Mouse (Mus musculus): ENCODE measurements around the gene Cyth3. TPM values are rescaled to one million over a fixed set of nuclear protein-coding genes. Genes with fewer than 3 reads are reported as not detected.
A peak's percentile ranks its signal among the peaks of the same experiment; 100 is the strongest.

Gene Cyth3
- polyA plus RNA-seq, 1 experiment: 21.0 TPM

DNA sequence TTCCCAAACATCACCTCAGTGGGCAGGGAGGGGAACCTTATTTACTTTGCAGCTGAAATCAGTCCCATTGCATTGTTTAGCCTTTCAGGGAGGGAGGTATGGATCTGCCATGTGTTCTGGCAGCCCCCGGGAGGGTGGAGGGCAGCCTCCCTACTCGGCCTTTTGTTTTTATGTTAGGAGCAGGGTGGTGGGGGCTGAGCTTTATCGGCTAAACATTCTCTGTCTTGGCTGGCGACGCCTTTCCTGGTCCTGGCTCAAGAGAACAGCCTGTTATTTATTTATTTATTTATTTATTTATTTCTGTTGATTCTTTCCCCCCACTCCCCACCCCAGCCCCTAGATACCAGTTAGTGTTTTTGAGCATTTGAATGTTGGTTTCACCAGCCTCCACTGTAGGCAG is 7.7 kb upstream of the Cyth3 start:
- TF ChIP-seq CTCF (IDR thresholded peaks at IDR 0.05; ENCODE audit: low read depth, low read length): no peak
- no peak for TF ChIP-seq POLR2A (IDR thresholded peaks at IDR 0.05; ENCODE audit: borderline replicate concordance, low read depth, low read length)
- Histone ChIP-seq H3K4me1 (ENCODE audit: control insufficient read depth, insufficient read depth, low read length) (no peaks in the 10 kb centered on the region), H3K4me3 (ENCODE audit: insufficient read depth, low read length) (no peak overlapping the region), H3K27ac (ENCODE audit: insufficient read depth, low read depth, low read length) (no peak overlapping the region)

DNA sequence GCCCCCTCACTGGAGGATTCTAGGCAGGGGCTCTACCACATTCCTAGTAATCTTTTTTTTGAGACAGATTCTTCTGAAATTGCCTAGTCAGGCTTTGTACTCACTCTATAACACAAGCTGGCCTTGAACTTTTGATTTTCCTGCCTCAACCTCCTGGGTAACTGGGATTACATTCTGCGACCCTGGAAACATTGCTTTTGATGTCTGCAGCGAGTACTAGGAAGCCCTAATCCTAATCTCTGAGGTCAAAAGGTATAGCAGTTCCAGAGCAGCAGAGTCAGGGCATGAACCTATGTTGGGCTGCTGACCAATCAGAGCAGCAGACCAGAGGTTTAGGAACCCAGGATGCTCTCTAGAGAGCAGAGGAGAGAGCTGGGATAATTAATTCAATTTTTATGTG is 6.9 kb upstream of the Cyth3 start:
- H3K4me1 ChIP-seq (ENCODE audit: control insufficient read depth, insufficient read depth, low read length): no peaks in the 10 kb centered on the region
- no peak overlapping the region for H3K4me3 ChIP-seq (ENCODE audit: insufficient read depth, low read length)
- H3K27ac ChIP-seq (ENCODE audit: insufficient read depth, low read depth, low read length): no peak overlapping the region
- no peak for TF ChIP-seq CTCF (IDR thresholded peaks at IDR 0.05; ENCODE audit: low read depth, low read length)
- TF ChIP-seq POLR2A (IDR thresholded peaks at IDR 0.05; ENCODE audit: borderline replicate concordance, low read depth, low read length): no peak

DNA sequence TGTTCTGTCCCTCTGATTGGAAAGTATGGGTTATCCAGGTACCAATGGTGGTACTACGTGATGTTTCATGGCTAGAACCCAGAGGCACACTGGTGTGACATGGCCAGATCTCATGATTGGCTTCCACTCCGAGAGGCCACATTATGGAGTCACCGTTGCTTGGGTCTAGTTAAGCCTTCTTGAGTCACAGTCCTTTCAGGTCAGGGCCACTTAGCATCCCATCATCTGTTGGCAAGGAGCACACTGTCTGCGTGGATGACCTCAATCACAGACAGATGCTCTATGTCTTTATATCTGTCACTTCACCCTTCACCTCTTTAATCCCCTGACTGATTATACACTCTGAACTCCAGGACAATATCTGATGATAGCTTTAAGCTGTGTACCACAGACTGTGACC is 6.1 kb upstream of the Cyth3 start:
- TF ChIP-seq CTCF (IDR thresholded peaks at IDR 0.05; ENCODE audit: low read depth, low read length) (no peak), POLR2A (IDR thresholded peaks at IDR 0.05; ENCODE audit: borderline replicate concordance, low read depth, low read length) (no peak)

DNA sequence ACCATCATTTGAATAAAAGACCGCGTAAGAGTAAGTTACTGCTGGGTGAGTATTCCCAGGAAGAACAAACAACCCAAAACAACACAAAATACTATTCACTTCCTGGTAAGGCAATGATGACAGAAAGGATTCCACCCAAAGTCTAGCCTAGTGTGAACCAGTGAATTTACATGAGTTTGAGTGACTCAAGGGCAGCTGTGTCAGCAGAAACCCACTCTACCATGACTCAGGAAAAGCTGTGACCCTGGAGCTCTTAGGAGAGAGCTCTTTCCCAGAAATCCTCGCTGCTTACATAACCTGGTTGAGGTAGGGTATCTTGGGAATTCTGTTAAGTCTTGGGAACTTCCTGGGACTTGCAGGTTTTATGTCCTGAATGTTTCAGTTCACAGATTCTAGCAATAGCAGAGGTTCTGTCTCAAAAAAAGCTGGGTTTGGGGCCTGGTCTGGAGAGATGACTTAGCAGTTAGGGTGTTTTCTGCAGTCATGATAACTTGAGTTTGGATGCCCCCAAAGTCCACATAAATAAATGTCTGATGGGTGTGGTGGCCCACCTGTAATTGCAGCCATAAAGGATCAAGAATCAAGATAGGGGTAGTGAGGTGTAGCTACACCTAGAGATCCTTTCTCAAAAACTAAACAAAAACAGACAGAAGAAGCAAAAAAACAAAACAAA is 5.5 kb upstream of the Cyth3 start:
- no peak overlapping the region for H3K27ac ChIP-seq (ENCODE audit: insufficient read depth, low read depth, low read length)
- TF ChIP-seq POLR2A (IDR thresholded peaks at IDR 0.05; ENCODE audit: borderline replicate concordance, low read depth, low read length): no peak
- TF ChIP-seq CTCF (IDR thresholded peaks at IDR 0.05; ENCODE audit: low read depth, low read length): no peak
- H3K4me3 ChIP-seq (ENCODE audit: insufficient read depth, low read length): no peak overlapping the region
- H3K4me1 ChIP-seq (ENCODE audit: control insufficient read depth, insufficient read depth, low read length): peaks cover 2% of the 10 kb centered on the region

More for the DNA sequence above, 6.1 kb upstream of the Cyth3 start:
- Histone ChIP-seq H3K4me1 (ENCODE audit: control insufficient read depth, insufficient read depth, low read length) (no peaks in the 10 kb centered on the region), H3K4me3 (ENCODE audit: insufficient read depth, low read length) (no peak overlapping the region), H3K27ac (ENCODE audit: insufficient read depth, low read depth, low read length) (no peak overlapping the region)

DNA sequence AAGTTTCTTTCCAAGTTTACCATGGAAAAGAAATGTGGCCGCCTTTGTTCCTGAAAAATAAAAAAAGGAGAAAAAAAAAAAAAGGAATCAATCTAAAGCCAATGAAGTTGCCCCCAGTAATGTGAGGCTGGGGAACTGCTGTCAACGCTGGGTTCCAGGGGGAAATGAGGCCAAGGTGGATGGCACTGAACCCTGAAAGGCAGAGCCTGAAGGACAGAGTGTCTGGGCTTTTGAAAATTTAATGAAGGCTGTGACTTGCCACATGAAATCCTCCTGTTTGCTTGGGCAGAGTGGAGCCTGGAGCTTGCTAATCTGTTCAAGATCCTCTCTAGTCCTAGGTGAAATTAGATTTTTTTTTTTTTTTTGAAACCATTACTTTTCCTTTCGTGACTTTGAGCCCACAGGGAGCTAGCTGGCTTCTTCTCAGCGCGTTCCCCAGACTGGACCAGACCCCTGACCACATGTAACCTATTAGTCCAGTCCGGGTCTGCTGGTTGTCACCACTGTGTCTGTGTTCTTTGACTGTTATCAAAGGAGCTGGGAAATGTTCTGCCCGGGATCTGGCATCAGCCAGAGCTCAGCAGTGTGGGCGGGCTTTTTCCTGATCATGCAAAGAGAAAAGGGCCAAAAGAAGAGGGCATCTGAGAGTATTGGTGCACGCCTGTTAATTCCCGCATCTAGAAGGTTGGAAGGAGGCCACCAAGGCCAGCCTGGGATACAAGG is 4.6 kb upstream of the Cyth3 start:
- TF ChIP-seq CTCF (IDR thresholded peaks at IDR 0.05; ENCODE audit: low read depth, low read length) (no peak), POLR2A (IDR thresholded peaks at IDR 0.05; ENCODE audit: borderline replicate concordance, low read depth, low read length) (no peak)
- no peak overlapping the region for H3K4me3 ChIP-seq (ENCODE audit: insufficient read depth, low read length)
- no peak overlapping the region for H3K27ac ChIP-seq (ENCODE audit: insufficient read depth, low read depth, low read length)
- H3K4me1 ChIP-seq (ENCODE audit: control insufficient read depth, insufficient read depth, low read length): peaks cover 5% of the 10 kb centered on the region

DNA sequence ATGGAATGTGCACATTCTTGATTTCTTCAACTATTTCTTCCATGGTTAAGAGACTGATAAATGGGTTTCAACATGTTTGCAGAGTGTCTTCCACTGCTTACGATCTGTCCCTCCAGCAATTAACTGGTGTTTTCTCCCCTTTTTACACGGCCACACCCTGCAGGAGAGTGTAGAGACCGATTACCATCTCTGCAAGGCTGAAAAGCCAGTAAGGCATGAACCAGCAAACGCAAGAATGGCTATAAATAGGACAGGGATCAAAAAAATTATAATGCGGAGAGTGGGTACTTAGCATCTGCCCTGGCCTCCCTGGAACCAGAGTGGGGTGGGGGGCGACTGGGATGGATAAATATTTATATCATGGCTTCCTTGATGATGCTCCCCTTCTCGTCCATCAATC is 3.7 kb upstream of the Cyth3 start:
- peaks cover 10% of the 10 kb centered on the region for H3K4me1 ChIP-seq (ENCODE audit: control insufficient read depth, insufficient read depth, low read length)
- no peak overlapping the region for H3K27ac ChIP-seq (ENCODE audit: insufficient read depth, low read depth, low read length)
- TF ChIP-seq POLR2A (IDR thresholded peaks at IDR 0.05; ENCODE audit: borderline replicate concordance, low read depth, low read length) (no peak), CTCF (IDR thresholded peaks at IDR 0.05; ENCODE audit: low read depth, low read length) (no peak)

DNA sequence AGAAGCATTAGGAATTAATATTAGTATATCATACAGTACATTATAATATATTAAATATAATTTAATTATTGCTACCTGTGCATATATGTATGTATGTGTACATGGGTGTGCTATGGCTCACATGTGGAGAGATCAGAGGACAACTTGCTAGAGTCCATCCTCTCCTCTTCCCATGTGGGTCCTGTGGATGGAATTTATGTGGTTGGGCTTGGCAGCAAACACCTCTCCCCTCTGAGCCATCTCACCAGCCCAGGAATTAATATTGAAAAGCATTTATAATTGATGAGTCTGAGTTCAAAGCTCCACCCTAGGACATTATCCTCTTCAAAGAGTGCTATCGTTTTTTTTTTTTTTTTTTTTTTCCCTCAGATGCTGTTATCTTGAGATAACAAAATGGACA is 2.1 kb upstream of the Cyth3 start:
- Histone ChIP-seq H3K27ac (ENCODE audit: insufficient read depth, low read depth, low read length) (no peak overlapping the region), H3K4me3 (ENCODE audit: insufficient read depth, low read length) (no peak overlapping the region), H3K4me1 (ENCODE audit: control insufficient read depth, insufficient read depth, low read length) (peaks cover 15% of the 10 kb centered on the region)
- no peak for TF ChIP-seq CTCF (IDR thresholded peaks at IDR 0.05; ENCODE audit: low read depth, low read length)
- no peak for TF ChIP-seq POLR2A (IDR thresholded peaks at IDR 0.05; ENCODE audit: borderline replicate concordance, low read depth, low read length)

More for the DNA sequence above, 3.7 kb upstream of the Cyth3 start:
- H3K4me3 ChIP-seq (ENCODE audit: insufficient read depth, low read length): no peak overlapping the region

DNA sequence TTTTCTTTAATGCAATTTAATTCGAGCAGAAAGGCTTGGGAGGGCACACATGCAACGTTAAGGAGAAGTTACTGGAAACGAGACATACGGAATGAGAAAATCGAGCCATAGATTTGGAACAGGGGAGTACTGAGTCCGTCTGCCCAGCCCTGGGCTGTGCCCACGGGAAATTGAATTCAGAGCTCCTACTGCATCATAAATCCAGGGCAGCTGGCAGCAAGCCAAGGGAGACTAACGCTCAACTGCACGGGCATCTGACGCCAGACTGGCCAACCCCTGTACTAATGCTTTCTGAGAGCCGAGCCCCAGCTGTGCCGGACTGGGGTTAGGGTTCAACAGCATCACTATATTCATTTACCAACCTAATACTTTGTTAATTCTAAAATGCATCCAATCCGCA is 1.3 kb upstream of the Cyth3 start:
- no peak overlapping the region for H3K27ac ChIP-seq (ENCODE audit: insufficient read depth, low read depth, low read length)
- H3K4me1 ChIP-seq (ENCODE audit: control insufficient read depth, insufficient read depth, low read length): peaks cover 21% of the 10 kb centered on the region
- TF ChIP-seq CTCF (IDR thresholded peaks at IDR 0.05; ENCODE audit: low read depth, low read length) (no peak), POLR2A (IDR thresholded peaks at IDR 0.05; ENCODE audit: borderline replicate concordance, low read depth, low read length) (no peak)
- no peak overlapping the region for H3K4me3 ChIP-seq (ENCODE audit: insufficient read depth, low read length)

DNA sequence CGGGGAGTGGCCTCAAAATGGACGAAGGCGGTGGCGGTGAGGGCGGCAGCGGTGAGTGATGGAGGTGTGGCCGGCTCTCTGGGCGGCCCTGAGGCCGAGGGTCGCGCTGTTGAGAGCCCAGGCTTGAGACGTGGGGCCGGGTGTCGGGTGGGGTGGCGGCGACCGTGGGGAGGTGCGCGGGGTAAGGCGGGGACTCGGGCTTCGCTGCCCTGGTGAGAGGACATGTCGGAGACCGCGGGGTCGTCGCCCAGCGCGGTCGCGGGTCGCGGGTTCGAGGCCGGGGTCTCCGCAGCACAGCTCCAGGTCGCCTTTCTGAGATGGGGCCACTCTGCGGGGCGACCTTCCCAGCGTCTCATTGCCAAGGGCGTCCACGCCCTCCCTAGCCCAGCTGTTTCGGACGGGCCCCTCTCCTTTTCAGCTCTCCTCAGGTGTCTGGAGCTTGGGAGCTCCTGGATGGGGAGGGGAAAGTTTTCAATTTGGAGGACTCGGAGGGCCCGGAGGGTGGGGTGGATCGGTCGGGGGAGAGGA is 440 bp downstream of the Cyth3 start:
- peak overlapping the region; percentile 30; the same call in 1 of the 2 replicates for H3K27ac ChIP-seq (ENCODE audit: insufficient read depth, low read depth, low read length)
- peaks cover 29% of the 10 kb centered on the region for H3K4me1 ChIP-seq (ENCODE audit: control insufficient read depth, insufficient read depth, low read length)
- H3K4me3 ChIP-seq (ENCODE audit: insufficient read depth, low read length): peak overlapping the region; percentile 85
- TF ChIP-seq POLR2A (IDR thresholded peaks at IDR 0.05; ENCODE audit: borderline replicate concordance, low read depth, low read length) (no peak), CTCF (IDR thresholded peaks at IDR 0.05; ENCODE audit: low read depth, low read length) (no peak)
